Mouse (Mus musculus) layer of hippocampus, postnatal 25 days (tissue): Measurements from ENCODE around the gene Anapc1. TPM values are rescaled to one million over a fixed set of nuclear protein-coding genes. Genes with fewer than 3 reads are reported as not detected.

Experiments
- DNase-seq, 2 experiments: peaks; one replicate each; pipeline ENCODE4 v3.0.0; 2022; ENCODE audit warnings: mixed read lengths in 2 of 2, low spot score in 1 of 2; ENCODE audit errors: extremely low spot score in 1 of 2
- total RNA-seq, 2 experiments: library from RNA; stranded (reverse); gene quantifications; 2 replicates each; pipeline ENCODE4 v1.2.3; 2021

Gene Anapc1
- total RNA-seq, 2 experiments from 2014 or later, result 60.3 to 73.0 TPM

DNA sequence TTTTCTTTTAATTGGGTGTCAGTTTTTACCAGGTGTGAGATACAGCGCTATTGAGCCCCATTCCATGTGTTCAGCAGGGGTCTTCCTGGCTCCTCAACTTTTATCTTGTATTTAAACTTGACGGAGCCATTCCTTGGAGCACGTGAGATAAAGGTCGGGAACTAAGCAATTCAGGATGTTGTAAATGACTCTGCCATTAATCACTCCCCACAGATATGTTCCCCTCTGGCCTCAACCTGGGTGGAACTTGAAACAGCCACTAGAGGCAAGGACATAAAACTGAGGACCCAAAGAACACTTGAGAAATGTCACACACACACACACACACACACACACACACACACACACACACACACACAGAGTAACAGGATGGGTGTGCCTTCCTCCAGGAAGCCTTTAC, 118.7 kb downstream of the Anapc1 start:
- DNase-seq, result no peak

DNA sequence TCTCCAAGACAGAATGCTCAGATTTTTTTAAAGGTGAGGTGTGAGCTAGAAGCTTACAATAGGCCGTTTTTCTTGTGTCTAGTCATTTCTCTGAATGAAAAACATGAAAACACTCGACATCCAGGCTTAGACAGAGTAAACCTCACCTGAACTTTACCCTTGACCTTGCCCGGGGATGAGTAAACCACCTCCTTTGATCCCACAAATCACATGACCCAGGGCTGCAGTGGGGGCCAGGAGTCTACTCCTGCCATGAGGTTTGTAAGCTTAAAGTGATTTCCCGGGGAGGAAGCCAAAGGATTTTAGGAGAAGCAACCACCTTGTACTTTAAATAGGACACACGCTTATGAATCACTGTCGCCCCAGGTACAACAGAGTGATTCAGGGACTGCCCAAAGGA, 119.2 kb downstream of the Anapc1 start:
- DNase-seq, result no peak

DNA sequence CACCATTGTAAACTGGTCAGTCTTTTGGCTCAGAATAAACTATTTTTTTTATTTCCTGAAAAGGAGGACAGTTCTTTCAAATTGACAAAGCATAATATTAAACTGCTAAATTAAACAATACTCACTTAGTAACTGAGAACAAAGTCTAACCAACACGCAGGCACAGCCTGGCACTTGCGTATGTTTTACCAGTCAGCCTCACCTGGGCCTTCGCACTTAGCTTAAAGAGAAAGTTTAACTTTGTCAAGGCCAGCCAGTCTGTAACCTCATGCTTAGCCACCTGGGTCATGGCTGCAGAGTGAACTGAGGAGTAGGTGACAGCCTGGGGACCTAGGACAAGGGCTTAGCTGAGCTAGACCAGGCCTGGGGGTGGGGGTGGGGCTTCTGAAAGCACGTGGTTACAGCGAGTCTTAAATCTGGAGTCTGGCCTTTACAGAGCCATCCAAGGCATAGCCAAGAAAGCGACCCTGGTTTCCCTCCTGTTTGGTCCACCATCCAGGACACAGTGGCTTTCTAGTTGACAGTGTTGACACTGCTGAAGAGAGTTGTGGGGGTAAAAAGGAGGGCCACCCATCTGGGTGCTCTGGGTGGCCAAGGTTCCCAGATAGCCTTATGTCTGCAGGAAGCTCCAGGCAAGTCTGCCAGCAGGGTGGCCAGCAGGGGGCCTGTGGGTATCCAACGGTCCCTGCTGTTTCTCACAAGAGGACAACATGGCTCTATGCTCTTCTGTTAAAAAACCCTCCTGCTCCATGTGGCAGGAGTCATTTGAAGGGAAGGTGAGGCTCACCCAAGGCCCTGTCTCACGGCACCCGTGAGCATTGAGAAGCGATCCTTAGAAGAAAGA, 120.7 kb downstream of the Anapc1 start:
- peak in 1 of 2 experiments; percentile 11 for DNase-seq

DNA sequence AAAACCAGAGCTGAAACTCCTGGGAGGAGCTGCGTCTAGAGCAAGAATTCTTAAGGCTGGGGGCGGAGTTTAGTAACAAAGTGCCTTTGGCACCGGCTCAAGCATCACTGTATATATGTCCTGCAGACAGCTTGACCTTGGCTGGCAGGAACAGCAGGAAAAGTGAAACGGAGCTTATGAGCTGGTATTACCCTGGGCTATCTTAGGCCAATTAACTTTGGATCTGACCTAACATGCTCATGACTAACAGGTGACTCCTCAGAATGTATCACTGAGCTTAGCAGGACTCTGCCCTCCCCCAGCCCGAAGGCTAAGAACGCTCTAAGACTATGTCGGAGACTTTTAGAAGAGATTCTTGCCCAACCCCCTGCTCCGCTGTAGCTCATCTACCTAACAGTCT, 121.3 kb downstream of the Anapc1 start:
- DNase-seq, result no peak

DNA sequence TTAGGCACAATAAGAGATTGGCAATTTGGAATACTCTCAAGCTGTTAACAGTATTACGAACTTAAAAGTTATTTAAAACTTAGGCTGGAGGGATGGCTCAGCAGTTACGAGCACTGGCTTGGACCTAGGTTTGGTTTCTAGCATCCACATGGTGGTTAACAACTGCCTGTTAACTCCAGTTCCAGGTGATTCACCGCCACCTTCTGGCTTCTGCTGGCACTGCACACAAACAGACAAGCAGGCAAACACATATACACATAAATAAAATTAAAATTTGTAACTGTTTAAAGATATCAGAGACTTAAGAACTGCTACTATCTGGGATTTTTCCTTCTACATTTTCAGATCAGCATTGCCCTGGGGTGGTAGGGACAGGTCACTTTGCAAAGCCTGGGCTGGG, 123.0 kb downstream of the Anapc1 start:
- no peak for DNase-seq

Other genes with a start within 250 kb of the Anapc1 start
- not detected for gene Spdye4c, start 96.2 kb downstream of the Anapc1 start, total RNA-seq
- 10 to 100 TPM; 24.1 to 33.5 TPM for gene Mertk, start 11.6 kb upstream of the Anapc1 start, total RNA-seq
- 10 to 100 TPM; 33.7 to 36.2 TPM for gene Tmem87b, start 130.7 kb upstream of the Anapc1 start, total RNA-seq
- 1 to 10 TPM in 1 of 2 experiments, under 1 TPM in 1; 0.89 to 1.1 TPM for gene Fbln7, start 175.6 kb upstream of the Anapc1 start, total RNA-seq